Mouse (Mus musculus): ENCODE results near the gene Casr. TPM values are rescaled to one million over a fixed set of nuclear protein-coding genes. Genes with fewer than 3 reads are reported as not detected.

Gene Casr
- polyA plus RNA-seq, 1 experiment from 2014 or later: 0.04 TPM

DNA sequence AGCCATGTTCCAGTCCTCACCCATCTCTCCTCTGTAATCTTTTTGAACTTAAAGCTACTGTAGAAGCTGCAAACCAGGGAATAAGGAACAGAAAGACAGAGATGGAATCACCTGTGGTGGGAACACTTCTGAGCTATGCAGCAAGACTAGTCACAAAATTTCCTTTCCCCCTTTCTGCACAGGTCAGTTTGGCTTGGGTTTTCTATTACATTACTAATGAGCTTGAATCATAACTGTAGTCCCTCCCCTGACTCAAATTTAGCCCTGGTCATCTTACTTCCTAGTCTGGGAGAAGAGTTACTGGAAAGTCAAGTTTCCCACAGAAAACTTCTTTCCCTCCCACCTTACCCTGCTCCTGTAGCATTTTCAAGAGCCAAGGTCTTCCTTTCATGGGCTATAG, 55.1 kb downstream of the Casr start:
- ATAC-seq (ENCODE audit: low FRiP score): no peak

DNA sequence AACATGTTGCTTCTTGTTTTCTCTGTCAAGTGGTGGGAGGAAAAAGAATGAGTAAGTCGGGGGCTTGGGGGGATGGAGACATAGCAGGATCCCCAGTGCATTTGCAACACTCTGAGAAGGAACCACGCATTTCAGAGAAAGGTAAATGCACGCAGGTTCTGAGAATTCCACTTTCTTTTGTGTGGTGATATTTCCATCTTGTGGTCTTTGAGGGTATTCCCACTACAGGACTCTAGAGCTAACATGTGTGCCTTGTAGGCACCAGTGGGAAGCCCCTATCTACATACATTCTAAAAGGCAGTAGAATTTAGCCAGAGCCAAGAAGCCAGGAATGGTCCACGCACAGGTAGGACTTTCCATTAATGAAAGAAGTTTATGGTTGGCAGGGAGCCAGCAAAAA, 56.0 kb downstream of the Casr start:
- no peak; the same call in 1 of the 2 replicates for ATAC-seq (ENCODE audit: low FRiP score)
- WGBS: 52% methylated on average over 4 of the region's 4 CpGs
- H3K27ac ChIP-seq (replicated peaks): no peak overlapping the region

More for the DNA sequence above, 55.1 kb downstream of the Casr start:
- H3K4me3 ChIP-seq (replicated peaks): no peak overlapping the region
- no peaks in the 10 kb centered on the region for H3K4me1 ChIP-seq
- H3K36me3 ChIP-seq: no peaks in the 10 kb centered on the region
- no peaks in the 10 kb centered on the region for H3K9me3 ChIP-seq (replicated peaks)
- H3K27me3 ChIP-seq (replicated peaks): no peaks in the 10 kb centered on the region
- no peak overlapping the region for H3K27ac ChIP-seq (replicated peaks)
- H3K4me2 ChIP-seq: no peak overlapping the region
- H3K9ac ChIP-seq (replicated peaks): no peak overlapping the region

DNA sequence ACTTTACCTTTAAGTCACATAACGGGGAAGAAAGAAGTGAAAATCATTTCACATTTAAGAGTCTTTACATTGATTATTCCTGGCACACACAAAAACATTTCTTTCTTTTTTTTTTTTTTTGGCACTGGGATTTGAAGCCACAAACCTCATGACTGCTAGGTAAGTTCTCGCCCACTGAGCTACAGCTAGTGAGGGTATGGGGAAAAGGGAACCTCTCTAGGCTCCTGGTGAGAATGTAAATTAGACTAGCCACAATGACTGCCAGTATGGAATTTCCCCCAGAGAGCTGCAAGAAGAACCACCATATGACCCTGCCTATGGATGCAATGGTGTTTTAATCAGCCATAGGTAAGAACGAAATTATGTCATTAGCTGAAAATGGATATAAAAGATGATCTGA, 56.8 kb downstream of the Casr start:
- no peak for ATAC-seq (ENCODE audit: low FRiP score)
- no peak overlapping the region for H3K4me3 ChIP-seq (replicated peaks)
- H3K4me2 ChIP-seq: no peak overlapping the region
- no peaks in the 10 kb centered on the region for H3K36me3 ChIP-seq
- 74% methylated on average over 3 of the region's 3 CpGs for WGBS
- H3K4me1 ChIP-seq: no peaks in the 10 kb centered on the region
- H3K9ac ChIP-seq (replicated peaks): no peak overlapping the region
- H3K9me3 ChIP-seq (replicated peaks): no peaks in the 10 kb centered on the region
- H3K27ac ChIP-seq (replicated peaks): no peak overlapping the region
- no peaks in the 10 kb centered on the region for H3K27me3 ChIP-seq (replicated peaks)

More for the DNA sequence above, 56.0 kb downstream of the Casr start:
- no peaks in the 10 kb centered on the region for H3K36me3 ChIP-seq
- no peaks in the 10 kb centered on the region for H3K9me3 ChIP-seq (replicated peaks)
- no peaks in the 10 kb centered on the region for H3K4me1 ChIP-seq
- no peak overlapping the region for H3K9ac ChIP-seq (replicated peaks)
- H3K4me3 ChIP-seq (replicated peaks): no peak overlapping the region
- H3K27me3 ChIP-seq (replicated peaks): no peaks in the 10 kb centered on the region
- H3K4me2 ChIP-seq: no peak overlapping the region

DNA sequence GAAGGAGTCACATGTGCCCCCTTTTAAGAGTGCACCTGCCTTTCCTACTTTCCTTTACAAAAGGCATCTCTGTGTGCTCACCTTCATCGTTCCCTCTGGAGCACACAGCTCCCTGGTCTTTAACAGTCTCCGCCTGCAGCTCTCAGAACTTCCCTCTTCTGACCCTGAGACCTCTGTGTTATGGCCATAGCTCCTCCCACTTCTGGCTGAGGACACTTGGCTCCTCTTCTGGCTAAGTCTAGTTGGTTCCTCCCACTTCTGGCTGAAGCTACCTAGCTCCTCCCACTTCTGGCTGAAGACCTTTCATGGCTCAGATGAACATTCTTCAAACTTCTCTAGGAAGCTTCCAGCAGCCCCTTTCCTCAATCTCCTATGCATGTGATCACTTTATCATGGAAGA, 59.7 kb downstream of the Casr start:
- no peak for ATAC-seq (ENCODE audit: low FRiP score)
- no peaks in the 10 kb centered on the region for H3K9me3 ChIP-seq (replicated peaks)
- H3K36me3 ChIP-seq: no peaks in the 10 kb centered on the region
- 73% methylated on average over 2 of the region's 2 CpGs for WGBS
- no peaks in the 10 kb centered on the region for H3K27me3 ChIP-seq (replicated peaks)
- H3K9ac ChIP-seq (replicated peaks): no peak overlapping the region
- H3K4me1 ChIP-seq: no peaks in the 10 kb centered on the region
- no peak overlapping the region for H3K27ac ChIP-seq (replicated peaks)
- H3K4me3 ChIP-seq (replicated peaks): no peak overlapping the region
- H3K4me2 ChIP-seq: no peak overlapping the region

DNA sequence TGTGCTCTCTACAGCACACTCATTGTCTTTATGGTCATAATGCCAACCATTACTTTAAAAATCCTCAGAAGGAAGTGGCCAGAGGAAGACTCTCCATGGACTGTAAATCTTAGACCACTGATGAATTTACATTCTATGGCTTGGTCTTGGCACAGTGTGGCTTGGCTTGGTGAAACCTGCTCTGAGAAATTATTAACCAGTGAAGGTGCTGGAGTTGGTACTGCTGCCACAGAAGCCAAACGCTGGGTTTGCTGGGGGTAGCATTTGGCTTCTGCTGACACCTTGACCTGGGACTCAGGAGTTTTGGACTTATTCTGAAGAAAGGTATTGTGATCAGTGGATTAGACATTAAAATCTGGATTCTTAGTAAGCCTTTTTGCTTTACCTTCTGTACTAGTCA, 69.5 kb downstream of the Casr start:
- ATAC-seq (ENCODE audit: low FRiP score): no peak
- 97% methylated on average over 1 of the region's 1 CpGs for WGBS
- Histone ChIP-seq H3K4me3 (replicated peaks) (no peak overlapping the region), H3K9ac (replicated peaks) (no peak overlapping the region), H3K36me3 (no peaks in the 10 kb centered on the region), H3K9me3 (replicated peaks) (no peaks in the 10 kb centered on the region), H3K27ac (replicated peaks) (no peak overlapping the region), H3K4me2 (no peak overlapping the region), H3K27me3 (replicated peaks) (no peaks in the 10 kb centered on the region), H3K4me1 (no peaks in the 10 kb centered on the region)

DNA sequence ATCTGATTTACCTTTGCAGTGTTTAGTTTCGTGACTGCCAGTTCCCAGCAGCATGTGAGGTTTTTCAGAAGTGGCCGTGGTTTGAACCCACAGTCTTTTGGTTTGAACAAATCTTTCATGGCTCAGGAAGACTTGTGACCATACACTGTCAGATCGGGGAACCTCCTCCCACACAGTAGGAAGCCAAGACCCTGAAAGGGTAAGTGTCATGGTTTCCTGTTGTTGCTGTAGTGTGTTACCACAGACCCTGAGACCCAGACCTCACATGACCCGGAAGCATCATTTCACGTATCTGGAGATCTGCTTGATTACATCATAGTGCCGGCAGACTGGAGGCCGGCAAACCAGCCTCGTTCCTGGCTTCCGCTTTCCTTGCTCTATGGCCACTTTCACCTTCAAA, 85.1 kb downstream of the Casr start:
- Histone ChIP-seq H3K36me3 (no peaks in the 10 kb centered on the region), H3K9ac (replicated peaks) (no peak overlapping the region), H3K4me3 (replicated peaks) (no peak overlapping the region), H3K9me3 (replicated peaks) (no peaks in the 10 kb centered on the region), H3K27me3 (replicated peaks) (no peaks in the 10 kb centered on the region), H3K27ac (replicated peaks) (no peak overlapping the region), H3K4me2 (no peak overlapping the region), H3K4me1 (no peaks in the 10 kb centered on the region)
- WGBS: 77% methylated on average over 9 of the region's 9 CpGs
- no peak for ATAC-seq (ENCODE audit: low FRiP score)

DNA sequence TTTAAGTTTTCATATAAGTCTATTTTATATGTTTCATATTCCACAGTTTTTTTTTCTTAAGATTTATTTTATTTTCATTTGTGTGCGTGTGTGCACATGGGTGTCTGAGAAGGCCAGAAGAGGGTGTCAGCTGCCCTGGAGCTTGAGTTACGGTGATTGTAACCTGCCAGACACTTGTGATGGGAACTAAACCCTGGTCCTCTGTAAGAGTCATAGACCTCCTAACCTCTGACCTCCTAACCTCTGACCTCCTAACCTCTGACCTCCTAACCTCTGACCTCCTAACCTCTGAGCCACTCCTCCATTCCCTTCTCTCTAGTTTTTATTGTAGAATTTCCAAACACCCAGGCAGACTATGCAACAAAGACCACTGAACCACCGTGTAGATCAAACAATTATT, 86.4 kb downstream of the Casr start:
- no peak overlapping the region for H3K27ac ChIP-seq (replicated peaks)
- no peaks in the 10 kb centered on the region for H3K36me3 ChIP-seq
- H3K4me1 ChIP-seq: no peaks in the 10 kb centered on the region
- no peaks in the 10 kb centered on the region for H3K27me3 ChIP-seq (replicated peaks)
- H3K4me3 ChIP-seq (replicated peaks): no peak overlapping the region
- 91% methylated on average over 3 of the region's 3 CpGs for WGBS
- H3K9me3 ChIP-seq (replicated peaks): no peaks in the 10 kb centered on the region
- no peak for ATAC-seq (ENCODE audit: low FRiP score)
- no peak overlapping the region for H3K9ac ChIP-seq (replicated peaks)
- no peak overlapping the region for H3K4me2 ChIP-seq

DNA sequence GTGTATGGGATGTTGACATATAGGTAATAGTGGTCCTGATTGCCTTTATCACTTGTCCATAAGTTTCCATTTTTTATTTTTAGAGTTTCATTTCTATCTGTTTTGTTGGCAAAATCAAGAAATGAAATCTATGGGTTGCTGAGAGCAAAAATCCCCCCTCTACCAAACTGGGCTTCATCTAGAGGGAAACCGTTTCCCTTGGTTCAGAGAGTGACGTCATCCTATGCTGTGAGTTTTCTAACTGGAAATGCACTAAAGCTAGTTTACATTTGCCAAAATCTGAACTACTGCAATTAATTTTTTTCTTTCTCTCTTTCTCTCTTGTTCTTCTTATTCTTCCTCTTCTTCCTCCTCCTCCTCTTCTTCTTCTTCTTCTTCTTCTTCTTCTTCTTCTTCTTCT, 87.1 kb downstream of the Casr start:
- no peak for ATAC-seq (ENCODE audit: low FRiP score)
- WGBS: 90% methylated on average over 2 of the region's 2 CpGs
- H3K27ac ChIP-seq (replicated peaks): no peak overlapping the region
- H3K4me2 ChIP-seq: no peak overlapping the region
- no peaks in the 10 kb centered on the region for H3K36me3 ChIP-seq
- H3K9me3 ChIP-seq (replicated peaks): no peaks in the 10 kb centered on the region
- H3K4me3 ChIP-seq (replicated peaks): no peak overlapping the region
- H3K27me3 ChIP-seq (replicated peaks): no peaks in the 10 kb centered on the region
- H3K4me1 ChIP-seq: no peaks in the 10 kb centered on the region
- H3K9ac ChIP-seq (replicated peaks): no peak overlapping the region

DNA sequence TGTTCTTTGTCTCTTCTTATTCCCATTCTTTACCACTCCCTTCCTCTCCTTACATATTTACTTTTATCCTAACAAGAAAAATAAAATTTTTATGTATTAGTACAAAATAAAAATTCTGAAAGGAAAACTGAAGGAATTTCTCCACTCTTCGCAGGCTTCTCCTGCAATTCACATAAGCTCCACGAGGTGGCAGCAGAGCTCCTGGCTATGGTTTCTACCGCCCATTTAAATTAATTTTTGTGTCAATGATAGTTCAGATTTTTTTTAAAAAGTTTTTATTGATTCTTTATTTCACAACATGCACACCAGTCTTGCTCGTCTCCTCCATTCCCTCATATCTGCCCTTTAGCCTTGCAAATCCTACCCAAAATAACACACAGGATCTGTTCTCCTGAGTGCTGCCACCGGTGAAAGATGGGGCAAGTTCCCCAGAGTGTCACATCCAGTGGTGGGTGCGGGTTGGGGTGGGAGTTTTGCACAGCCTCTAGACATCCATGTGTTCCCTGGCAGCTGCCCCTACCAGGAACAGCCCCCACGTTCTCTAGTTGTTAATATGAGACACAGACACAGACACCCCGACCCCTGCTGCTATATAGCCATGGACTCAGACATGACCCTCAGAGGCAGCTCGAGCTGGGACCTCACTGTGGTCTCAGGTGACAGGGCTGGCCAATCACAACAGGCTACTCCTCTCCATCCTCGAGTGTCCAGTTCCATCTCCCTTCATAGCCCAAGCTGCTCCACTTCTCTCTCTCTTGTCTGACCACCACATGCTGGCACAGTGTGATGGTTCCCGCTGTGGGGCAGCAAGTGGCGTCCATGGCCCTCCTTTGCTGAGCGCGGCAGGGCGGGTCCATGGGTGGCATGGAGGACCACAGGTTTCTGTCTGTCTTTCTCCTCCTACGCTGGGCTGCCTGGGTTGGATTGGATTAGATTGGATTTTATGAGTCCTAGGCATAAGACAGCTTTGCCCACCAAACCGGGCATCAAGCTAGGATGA, 88.4 kb downstream of the Casr start:
- no peak for ATAC-seq (ENCODE audit: low FRiP score)
- Histone ChIP-seq H3K9me3 (replicated peaks) (no peaks in the 10 kb centered on the region), H3K9ac (replicated peaks) (no peak overlapping the region), H3K4me3 (replicated peaks) (no peak overlapping the region), H3K27me3 (replicated peaks) (no peaks in the 10 kb centered on the region), H3K36me3 (no peaks in the 10 kb centered on the region), H3K4me1 (no peaks in the 10 kb centered on the region), H3K4me2 (no peak overlapping the region), H3K27ac (replicated peaks) (no peak overlapping the region)
- 44% methylated on average over 17 of the region's 17 CpGs for WGBS

DNA sequence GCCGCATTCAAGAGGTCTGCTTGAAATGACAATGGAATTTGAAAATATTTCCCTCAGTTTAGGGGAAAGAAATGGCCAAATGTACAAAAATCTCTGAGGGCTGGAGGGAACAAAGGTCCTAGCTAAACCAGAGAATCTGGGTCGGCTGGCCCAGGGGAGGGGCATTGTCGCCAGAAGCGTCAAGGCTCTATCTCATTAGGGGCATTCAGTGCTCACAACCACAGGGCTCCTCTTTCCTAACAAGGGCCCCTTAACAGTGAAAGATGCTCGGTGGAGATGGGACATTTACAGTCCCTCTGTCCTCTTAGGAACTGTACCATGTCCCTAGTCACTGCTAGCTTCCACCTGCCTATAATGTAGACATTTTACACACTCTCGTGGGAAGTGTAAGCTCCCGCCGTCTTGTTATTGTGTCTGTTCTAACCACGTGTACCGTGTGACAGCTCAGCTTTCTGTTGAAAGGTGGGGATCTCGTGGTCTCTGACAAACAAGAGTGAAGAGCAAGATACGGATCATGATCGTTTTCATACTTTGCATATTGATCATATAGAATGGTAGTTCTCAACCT, 90.8 kb downstream of the Casr start:
- WGBS: 46% methylated on average over 13 of the region's 13 CpGs
- Histone ChIP-seq H3K4me1 (no peaks in the 10 kb centered on the region), H3K36me3 (no peaks in the 10 kb centered on the region), H3K9ac (replicated peaks) (no peak overlapping the region), H3K9me3 (replicated peaks) (no peaks in the 10 kb centered on the region), H3K4me3 (replicated peaks) (no peak overlapping the region), H3K4me2 (no peak overlapping the region), H3K27me3 (replicated peaks) (no peaks in the 10 kb centered on the region), H3K27ac (replicated peaks) (no peak overlapping the region)
- no peak for ATAC-seq (ENCODE audit: low FRiP score)

DNA sequence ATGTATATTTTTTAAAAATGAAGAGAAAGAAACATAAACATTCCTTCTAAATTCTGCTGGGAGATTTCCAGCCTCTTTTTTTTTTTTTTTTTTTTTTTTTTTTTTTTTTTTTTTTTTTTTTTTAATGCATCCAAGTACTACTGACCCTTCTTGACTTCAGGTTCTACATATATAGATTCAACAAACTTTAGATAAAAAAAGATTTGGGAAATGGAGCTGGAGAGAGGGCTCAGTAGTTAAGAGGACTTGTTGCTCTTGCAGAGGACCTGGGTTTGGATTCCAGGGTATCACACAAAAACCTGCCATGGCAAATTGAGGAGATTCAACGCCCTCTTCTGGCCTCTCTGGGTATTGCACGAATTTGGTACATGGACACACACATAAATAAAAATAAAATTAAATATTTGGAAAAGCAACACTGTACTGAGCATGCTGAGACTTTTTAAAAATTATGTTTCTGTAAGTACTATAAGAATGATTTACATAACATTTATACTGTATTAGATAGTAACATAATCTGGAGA, 91.9 kb downstream of the Casr start:
- no peaks in the 10 kb centered on the region for H3K36me3 ChIP-seq
- H3K4me2 ChIP-seq: no peak overlapping the region
- 6% methylated on average over 2 of the region's 2 CpGs for WGBS
- H3K9ac ChIP-seq (replicated peaks): no peak overlapping the region
- ATAC-seq (ENCODE audit: low FRiP score): no peak
- no peaks in the 10 kb centered on the region for H3K9me3 ChIP-seq (replicated peaks)
- no peak overlapping the region for H3K4me3 ChIP-seq (replicated peaks)
- H3K27me3 ChIP-seq (replicated peaks): no peaks in the 10 kb centered on the region
- no peak overlapping the region for H3K27ac ChIP-seq (replicated peaks)
- no peaks in the 10 kb centered on the region for H3K4me1 ChIP-seq

DNA sequence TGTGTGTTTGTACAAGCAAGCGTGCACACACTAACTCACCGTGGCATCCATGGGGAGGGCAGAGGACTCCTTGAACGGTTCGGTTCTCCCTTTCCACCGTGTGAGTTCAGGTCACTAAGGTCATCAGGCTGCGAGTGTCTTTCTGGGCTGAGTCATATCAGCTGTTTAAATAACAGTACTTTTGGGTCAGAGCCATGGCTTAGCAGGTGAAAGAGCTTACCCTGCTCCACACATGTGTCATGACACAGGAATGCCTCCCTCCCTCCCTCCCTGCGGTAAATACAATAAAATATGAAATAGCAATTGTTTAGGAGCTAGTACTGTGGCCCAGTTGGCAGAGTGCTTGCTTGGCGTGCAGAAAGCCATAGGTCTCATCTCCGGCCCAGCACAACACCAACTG, 92.6 kb downstream of the Casr start:
- Histone ChIP-seq H3K4me2 (no peak overlapping the region), H3K4me1 (no peaks in the 10 kb centered on the region), H3K9me3 (replicated peaks) (no peaks in the 10 kb centered on the region), H3K27ac (replicated peaks) (no peak overlapping the region), H3K4me3 (replicated peaks) (no peak overlapping the region), H3K27me3 (replicated peaks) (no peaks in the 10 kb centered on the region), H3K9ac (replicated peaks) (no peak overlapping the region), H3K36me3 (no peaks in the 10 kb centered on the region)
- 89% methylated on average over 9 of the region's 9 CpGs for WGBS
- no peak for ATAC-seq (ENCODE audit: low FRiP score)
